Mouse (Mus musculus): Measurements from ENCODE around the gene Nlgn1.

Nlgn1 gene

GRCm38 (mm10) chr3:26194970-26195369 lies 137.3 kb downstream of the Nlgn1 start:
- no peak for DNase-seq

DNA sequence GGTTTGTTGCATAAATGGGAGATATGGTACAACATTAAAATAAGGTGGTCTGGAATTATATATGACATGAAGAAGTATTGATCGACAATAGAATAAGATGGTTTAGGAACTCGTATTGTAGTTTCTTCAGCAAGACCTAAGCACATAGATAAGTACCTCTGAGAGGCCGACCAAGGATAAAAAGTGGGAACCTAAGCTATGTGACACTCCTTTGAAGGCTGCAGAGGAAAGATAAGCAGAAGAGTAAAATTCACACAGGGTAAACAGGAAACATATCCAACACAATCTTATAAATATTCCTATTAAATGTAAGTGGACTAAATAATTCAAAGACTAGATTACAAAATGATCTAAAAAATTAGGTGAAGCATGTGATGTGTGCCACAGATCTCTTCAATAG lies 151.2 kb downstream of the Nlgn1 start:
- no peak for DNase-seq

- DNase-seq, result no peak
Measured at GRCm38 (mm10) chr3:26175371-26175770, 156.9 kb downstream of the Nlgn1 start.

DNA sequence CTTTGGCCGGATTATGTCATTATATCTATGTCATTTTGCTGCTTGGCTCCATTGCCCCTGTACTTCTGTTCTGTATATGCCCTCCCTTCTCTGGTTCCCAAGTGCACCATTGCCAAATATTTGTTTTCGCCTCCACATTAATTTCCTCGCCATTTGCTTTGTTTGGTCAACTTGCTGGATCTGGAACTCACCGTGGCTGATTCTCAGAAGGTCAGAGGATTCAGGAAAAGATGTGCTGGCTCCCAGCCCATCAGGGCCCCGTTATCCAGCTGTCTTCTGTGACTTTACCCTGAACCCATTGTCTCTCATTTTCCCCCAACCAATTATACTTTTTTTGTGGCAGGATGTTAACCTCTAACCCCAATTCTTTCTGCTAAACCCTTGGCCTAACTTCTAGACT lies 158.0 kb downstream of the Nlgn1 start:
- DNase-seq, result no peak

- DNase-seq, result no peak
Measured at GRCm38 (mm10) chr3:26173613-26174012, 158.6 kb downstream of the Nlgn1 start.

DNA sequence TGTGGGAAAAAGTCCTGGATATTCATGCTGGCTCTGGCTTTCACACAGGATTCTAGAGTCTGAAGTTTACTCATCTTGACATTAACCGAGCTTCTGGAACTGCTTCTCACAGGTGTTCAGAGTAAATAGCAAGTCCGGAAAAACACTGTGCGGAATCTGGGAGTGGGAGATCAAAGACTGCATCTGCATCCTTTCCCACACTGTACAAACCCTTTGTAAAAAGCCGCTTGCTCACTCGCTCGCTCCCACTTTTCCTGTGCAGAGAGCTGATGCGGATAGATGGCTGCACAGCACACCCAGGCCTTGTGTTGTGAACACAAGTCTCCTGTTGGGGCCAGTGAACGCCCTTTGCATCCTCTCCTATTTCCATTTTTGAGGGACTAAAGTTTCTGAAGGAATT lies 165.5 kb downstream of the Nlgn1 start:
- no peak for DNase-seq

- DNase-seq, result peak; percentile 66
Measured at GRCm38 (mm10) chr3:26153782-26154181, 178.5 kb downstream of the Nlgn1 start.

DNA sequence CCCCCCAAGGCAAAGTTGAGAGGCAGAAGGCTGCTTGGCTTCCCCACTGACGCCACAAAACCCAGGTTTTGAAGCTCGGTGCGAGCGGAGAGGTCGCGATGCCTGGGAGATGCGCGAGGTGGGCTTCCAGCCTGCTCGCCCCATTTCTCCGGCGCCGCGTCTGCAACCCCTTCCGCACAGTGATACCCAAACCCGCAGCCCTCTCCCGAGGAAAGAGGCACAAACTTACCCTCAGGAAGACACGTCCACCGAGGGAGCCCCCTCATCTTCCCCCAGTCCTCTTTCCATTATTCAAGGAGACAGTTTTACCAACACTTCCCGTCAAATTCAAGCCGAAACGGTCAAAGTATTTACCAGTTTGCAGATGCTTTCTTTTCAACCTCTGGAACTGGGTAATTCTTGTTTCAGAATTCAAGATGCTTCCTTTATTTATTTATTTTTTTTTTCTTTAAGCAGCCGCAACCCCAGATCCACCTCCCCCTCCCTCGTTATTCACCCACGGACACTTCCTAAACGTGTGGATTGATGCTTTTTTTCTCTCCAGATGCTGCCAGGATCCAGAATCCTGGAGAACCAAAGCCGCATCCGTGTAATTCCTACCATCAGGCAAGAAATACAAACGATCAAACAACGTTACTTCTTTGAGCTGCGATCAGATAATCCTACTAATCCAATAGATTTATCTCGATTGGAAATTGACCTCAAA lies 179.1 kb downstream of the Nlgn1 start:
- DNase-seq, result peak; percentile 39

- peak; percentile 54 for DNase-seq
Measured at GRCm38 (mm10) chr3:26152510-26153035, 179.7 kb downstream of the Nlgn1 start.

DNA sequence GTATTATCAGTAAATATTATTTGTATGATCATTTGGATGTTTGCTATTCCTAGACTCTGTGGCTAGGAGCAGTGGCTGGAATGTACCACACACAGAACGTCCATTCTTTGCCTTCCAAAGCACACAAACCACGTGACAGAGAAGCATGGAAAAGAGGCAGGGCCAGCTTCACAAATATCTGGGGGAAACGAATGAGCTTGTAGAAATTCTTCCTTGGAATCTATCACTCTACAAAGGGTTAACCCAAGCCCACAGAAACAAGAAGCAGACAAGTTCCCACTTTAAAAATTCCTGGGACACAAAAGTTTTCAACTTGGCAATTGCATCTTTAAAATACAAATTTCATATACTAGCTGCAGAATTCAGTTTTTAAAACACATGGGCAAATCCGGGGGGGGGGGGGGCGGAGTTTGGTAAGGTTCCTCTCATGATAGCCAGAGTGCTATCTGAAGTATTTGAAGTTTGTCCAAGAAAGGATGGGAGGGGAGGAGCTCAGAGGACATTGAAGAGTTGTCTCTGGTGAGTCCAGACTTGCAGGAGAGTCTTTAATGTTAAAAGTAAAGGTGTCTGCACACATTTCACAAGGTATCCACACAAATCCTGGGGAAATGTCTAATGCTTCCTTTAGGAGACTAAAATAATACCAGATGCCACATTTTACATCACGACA lies 180.8 kb downstream of the Nlgn1 start:
- DNase-seq, result no peak

DNA sequence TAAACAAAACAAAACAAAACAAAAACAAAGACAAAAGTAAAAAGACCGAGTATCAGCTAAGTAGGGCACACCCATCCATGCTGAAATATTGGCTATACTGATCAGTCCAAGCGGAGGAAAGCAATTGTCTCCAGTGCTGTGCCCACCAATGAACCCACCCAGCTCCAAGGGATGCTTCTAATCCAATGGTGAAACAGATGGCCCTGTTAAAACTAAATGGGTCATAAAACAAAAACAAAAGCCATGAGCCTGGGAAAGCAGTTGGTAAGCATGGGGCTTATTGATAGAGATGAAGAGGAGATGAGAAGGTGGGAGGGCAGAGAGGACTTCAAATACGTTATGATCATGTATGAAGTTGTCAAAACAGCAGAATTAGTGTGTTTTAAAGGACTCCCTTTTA lies 186.1 kb downstream of the Nlgn1 start:
- no peak for DNase-seq

- no peak for DNase-seq
Measured at GRCm38 (mm10) chr3:26145441-26145840, 186.8 kb downstream of the Nlgn1 start.

DNA sequence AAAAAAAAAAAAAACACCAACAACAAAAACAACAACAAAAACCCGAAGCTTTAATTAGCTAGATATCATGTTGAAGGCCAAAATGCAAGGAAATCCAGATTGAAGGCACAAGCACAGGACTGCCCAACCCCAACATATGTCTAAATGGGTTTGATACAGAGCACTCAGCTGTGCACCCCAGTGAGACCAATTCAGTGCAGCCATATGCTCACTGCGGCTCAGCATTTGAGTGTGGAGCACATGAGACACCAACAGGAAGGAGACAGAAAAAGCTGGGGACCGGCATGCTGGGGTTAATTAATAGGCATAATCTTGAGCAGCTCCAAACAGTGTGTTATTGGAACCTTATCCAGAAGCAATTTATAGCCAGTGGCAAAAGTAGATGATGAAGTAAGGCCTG lies 190.7 kb downstream of the Nlgn1 start:
- peak; percentile 89 for DNase-seq

GRCm38 (mm10) chr3:26134839-26135651 lies 197.2 kb downstream of the Nlgn1 start:
- no peak for DNase-seq

- no peak for DNase-seq
Measured at GRCm38 (mm10) chr3:26130919-26131318, 201.3 kb downstream of the Nlgn1 start.

DNA sequence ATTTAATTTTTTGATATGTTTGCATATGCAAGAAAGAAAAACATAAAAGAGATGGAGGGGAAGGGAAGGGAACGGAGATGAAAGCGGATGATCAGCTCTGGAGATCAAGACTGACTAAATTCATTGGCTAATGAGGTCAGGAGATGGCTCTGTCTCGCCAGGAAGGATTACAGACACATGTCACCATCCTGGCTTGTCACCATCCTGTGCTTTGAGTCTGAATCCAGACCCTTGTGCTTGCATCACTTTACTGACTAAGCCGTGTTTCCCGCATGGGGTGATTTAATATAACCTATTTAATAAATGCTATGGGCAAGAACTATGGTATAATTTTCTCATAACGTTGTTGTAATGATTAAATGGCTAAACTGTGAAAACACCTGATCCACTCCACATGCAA lies 202.8 kb downstream of the Nlgn1 start:
- no peak for DNase-seq

DNA sequence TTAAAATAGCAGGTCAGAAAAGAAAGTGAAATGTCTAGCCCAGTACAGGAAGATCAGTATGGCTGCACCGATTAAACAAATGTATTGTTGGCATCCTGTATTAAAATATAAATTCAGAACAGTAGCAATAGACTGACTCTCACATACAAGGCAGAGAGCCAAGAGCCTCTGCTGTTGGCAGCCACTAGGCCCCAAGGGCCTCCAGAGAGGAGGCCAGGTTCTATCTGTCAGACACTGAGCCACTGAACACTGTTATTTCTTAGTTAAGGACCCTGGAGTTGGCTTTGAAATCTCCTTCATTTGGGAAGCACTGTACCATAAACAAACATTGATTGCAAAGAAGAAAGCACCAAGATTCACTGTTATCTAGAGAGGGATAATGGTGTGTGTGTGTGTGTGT lies 215.2 kb downstream of the Nlgn1 start:
- no peak for DNase-seq

DNA sequence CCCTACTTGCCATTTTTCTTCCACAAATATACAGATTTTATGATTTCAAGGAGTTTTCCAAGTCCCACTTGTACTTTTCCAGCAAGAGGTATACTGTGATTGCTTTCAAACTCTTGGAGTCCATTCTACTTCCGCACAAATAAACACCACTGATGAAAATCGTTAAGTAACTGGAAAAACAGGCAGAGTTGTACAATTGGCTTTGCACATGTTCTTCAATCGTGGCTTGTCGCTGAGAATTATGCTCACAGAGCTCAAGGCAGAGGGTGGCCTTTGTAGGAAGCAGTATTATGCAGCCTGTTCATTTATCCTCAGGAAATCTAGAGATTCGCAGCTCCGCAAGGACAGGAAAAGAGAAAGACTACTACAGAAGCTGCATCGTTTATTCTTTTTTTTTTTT lies 225.9 kb downstream of the Nlgn1 start:
- no peak for DNase-seq

DNA sequence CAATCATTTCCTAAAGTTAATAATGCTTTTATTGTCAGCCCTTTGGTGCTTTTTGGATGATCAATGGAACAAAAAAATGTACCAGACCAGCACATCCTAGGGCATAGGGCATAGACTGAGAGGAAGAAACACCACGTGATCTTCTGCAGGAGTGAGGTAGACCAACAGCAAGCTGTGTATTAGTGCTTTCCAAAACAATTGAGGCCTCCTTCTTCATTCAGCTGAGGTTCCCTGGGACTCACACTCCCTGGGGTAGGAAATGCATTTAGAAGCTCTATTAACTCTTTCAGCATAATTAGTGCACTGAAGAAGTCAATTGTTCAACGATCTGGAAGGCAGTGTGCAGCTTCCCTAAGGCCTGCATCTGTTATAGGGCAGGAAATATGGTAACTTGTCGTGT lies 226.7 kb downstream of the Nlgn1 start:
- no peak for DNase-seq

DNA sequence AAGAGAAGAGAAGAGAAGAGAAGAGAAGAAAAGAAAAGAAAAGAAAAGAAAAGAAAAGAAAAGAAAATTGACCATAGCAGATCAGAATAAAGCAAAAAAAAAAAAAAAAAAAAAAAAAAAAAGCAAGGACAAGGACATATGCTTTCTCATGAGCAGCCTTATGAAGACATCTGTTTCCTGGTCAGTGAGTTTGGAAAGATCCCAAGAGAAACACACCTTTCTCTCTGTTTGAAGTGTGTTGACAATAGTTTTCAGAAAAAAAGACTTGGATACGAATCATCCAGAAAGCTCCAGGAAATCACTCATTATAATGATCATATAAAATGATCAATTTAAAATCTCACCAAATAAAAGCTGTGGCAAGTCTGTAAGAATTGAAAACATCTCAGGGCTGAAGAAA lies 230.0 kb downstream of the Nlgn1 start:
- DNase-seq, result no peak

DNA sequence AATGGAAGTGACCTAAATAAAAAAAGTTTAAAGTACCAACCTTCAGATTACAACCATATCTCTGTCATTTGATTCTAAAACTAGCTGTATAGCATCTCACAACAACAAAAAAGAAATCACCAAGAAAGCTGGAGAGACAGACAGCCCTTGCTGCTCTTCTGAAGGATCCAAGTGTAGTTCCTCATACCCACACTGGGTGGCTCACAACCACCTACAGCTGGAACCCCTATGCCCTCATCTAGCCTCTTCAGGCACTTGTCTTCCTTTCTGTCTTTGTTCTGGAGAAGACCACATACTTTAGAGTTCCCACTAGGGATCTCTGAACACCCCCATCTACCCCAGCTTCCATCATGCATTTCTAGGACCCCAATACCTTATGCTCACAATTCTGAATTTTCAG lies 236.7 kb downstream of the Nlgn1 start:
- no peak for DNase-seq

DNA sequence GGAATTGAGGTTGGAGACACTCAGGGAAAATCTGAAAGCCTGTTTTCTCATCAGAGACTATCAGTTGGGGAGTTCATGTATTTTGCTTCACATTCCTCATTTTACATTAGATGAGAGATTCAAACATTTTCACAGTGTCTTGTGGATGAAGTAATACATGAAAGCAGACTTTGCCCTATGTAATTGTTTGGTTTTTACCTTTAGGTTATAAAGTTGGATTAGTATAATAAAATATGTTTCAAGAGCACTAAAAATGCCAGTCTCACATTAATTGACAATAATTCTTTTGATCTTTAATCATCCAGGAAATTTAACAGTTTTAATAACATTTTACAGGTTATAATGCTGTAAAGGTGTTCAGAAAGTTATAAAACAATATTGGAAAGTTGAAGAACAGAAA lies 262.9 kb downstream of the Nlgn1 start:
- no peak for DNase-seq

DNA sequence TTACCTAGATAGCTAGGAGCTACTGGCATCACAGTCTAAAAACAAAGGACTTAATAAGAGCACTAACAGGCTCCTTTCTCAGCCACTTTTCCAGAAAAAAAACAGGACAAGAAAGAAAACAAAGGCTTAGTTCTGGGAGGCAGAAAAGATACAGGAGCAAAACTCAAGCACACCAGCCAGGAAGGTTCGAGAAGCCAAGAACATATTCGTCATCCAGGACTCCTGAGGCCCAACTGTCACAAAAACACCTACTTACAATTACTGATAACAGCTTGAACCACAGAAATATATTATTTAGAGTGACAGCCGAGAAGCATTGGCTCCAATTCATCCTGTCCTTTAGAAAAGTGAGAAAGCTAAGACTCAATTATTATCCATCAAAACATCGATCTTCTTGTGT lies 281.5 kb downstream of the Nlgn1 start:
- peak; percentile 7 for DNase-seq

GRCm38 (mm10) chr3:26042966-26043365 lies 289.3 kb downstream of the Nlgn1 start:
- DNase-seq, result no peak
